Mouse (Mus musculus) heart, postnatal 0 days (tissue): ENCODE measurements around the gene Fam89b. TPM values are rescaled to one million over a fixed set of nuclear protein-coding genes. Genes with fewer than 3 reads are reported as not detected.

Source experiments
- ATAC-seq: fragments of 200-750 bp; cut with Nextera tagmentation; 2 replicates; pipeline ENCODE4 v1.8.0; 2017; ENCODE audit warnings: low read depth, moderate number of reproducible peaks, moderate library complexity; ENCODE audit not compliant: insufficient read depth
- DNase-seq: peaks from one replicate; pipeline ENCODE4 v3.0.0-alpha.2; 2016; ENCODE audit warnings: low spot score
- H3K27ac ChIP-seq: fragments of 300-500 bp; sonication (generic); 2 replicates; pipeline ENCODE4 v1.5.1; 2014; ENCODE audit warnings: low read depth, mild to moderate bottlenecking
- H3K27me3 ChIP-seq: fragments of 300-500 bp; sonication (generic); 2 replicates; pipeline ENCODE4 v1.6.1; 2014; ENCODE audit warnings: low read length, mixed read lengths; ENCODE audit not compliant: control insufficient read depth, insufficient read depth
- H3K36me3 ChIP-seq: fragments of 300-500 bp; sonication (generic); replicated peaks from 2 replicates; pipeline ENCODE4 v1.6.1; 2014; ENCODE audit warnings: low read length, mixed read lengths; ENCODE audit not compliant: control insufficient read depth, insufficient read depth
- H3K4me1 ChIP-seq: fragments of 300-500 bp; sonication (generic); 2 replicates; pipeline ENCODE4 v1.6.1; 2014; ENCODE audit warnings: antibody characterized with exemption; ENCODE audit not compliant: control insufficient read depth, insufficient read depth
- H3K4me2 ChIP-seq: fragments of 300-500 bp; sonication (generic); 2 replicates; pipeline ENCODE4 v1.6.1; 2014; ENCODE audit warnings: low read depth, mild to moderate bottlenecking, low read length, moderate library complexity
- H3K4me3 ChIP-seq: fragments of 300-500 bp; sonication (generic); 2 replicates; pipeline ENCODE4 v1.5.1; 2014; ENCODE audit warnings: low read depth, low read length
- H3K9ac ChIP-seq: fragments of 300-500 bp; sonication (generic); replicated peaks from 2 replicates; pipeline ENCODE4 v1.6.1; 2014; ENCODE audit warnings: low read depth, low read length, mixed read lengths
- H3K9me3 ChIP-seq: fragments of 300-500 bp; sonication (generic); replicated peaks from 2 replicates; pipeline ENCODE4 v1.6.1; 2016; ENCODE audit warnings: low read length; ENCODE audit not compliant: control insufficient read depth
- CTCF ChIP-seq: IDR thresholded peaks from 2 replicates; pipeline ENCODE4 v1.5.1; 2016; ENCODE audit warnings: antibody characterized with exemption, control low read depth, low read depth
- EP300 ChIP-seq: IDR thresholded peaks from 2 replicates; pipeline ENCODE4 v1.6.1; 2016; ENCODE audit warnings: antibody characterized with exemption, low read depth
- WGBS: fragments of 180-500 bp; shearing (Covaris S2); extraction: QIAGEN DNeasy Blood & Tissue Kit; methylation state at CpG from one replicate; pipeline ENCODE4 v1.1.7; 2014; 5-methylcytosine and 5-hydroxymethylcytosine counted together
- polyA plus RNA-seq: library from polyadenylated mRNA; unstranded; fragments of >200 nt; fragmentation: Nextera tagmentation; extraction: Ambion mirVana; gene quantifications from 2 replicates; pipeline ENCODE4 v1.2.1, GENCODE M21; 2015
- total RNA-seq: library from RNA; depleted of rRNA; stranded (reverse); fragments of >200 nt; gene quantifications from 2 replicates; pipeline ENCODE4 v1.2.3, GENCODE M21; 2014; ENCODE audit warnings: low replicate concordance

Gene Fam89b
- total and polyA plus RNA-seq, 2 experiments from 2014 or later = 76.6 to 118 TPM

GRCm38 (mm10) chr19:5743576-5743975 lies 14.1 kb upstream of the Fam89b start:
- no peak overlapping the region for H3K9ac ChIP-seq
- H3K4me2 ChIP-seq = no peak overlapping the region; the same call in 1 of the 2 replicates
- no peaks in the 10 kb centered on the region for H3K9me3 ChIP-seq
- WGBS = 53% methylated on average over 5 of the region's 5 CpGs
- TF ChIP-seq CTCF (no peak), EP300 (no peak)
- H3K27ac ChIP-seq = no peak overlapping the region
- H3K4me1 ChIP-seq = peaks cover 13% of the 10 kb centered on the region
- H3K27me3 ChIP-seq = 0 out of 2 replicates have a peak, but pooled peaks cover 10% of the 10 kb centered on the region
- no peaks in the 10 kb centered on the region for H3K36me3 ChIP-seq
- H3K4me3 ChIP-seq = no peak overlapping the region
- ATAC-seq = no peak
- no peak for DNase-seq

GRCm38 (mm10) chr19:5742241-5742641 lies 12.8 kb upstream of the Fam89b start:
- peak overlapping the region; percentile 78 for H3K4me3 ChIP-seq
- H3K9me3 ChIP-seq = no peaks in the 10 kb centered on the region
- 0 out of 2 replicates have a peak, but pooled peaks cover 10% of the 10 kb centered on the region for H3K27me3 ChIP-seq
- peak overlapping the region; percentile 99 for H3K4me2 ChIP-seq
- H3K9ac ChIP-seq = peak overlapping the region; percentile 92
- H3K27ac ChIP-seq = peak overlapping the region; percentile 89
- under 1% methylated on average over 32 of the region's 32 CpGs for WGBS
- peak; percentile 26 for DNase-seq
- ATAC-seq = peak; percentile 43
- H3K4me1 ChIP-seq = peaks cover 13% of the 10 kb centered on the region
- no peak for TF ChIP-seq EP300
- TF ChIP-seq CTCF = no peak
- no peaks in the 10 kb centered on the region for H3K36me3 ChIP-seq

- Histone ChIP-seq H3K27me3 (0 out of 2 replicates have a peak, but pooled peaks cover 10% of the 10 kb centered on the region), H3K9ac (peak overlapping the region; percentile 92), H3K4me3 (peak overlapping the region; percentile 78), H3K4me1 (peaks cover 13% of the 10 kb centered on the region), H3K27ac (peak overlapping the region; percentile 89), H3K9me3 (no peaks in the 10 kb centered on the region), H3K36me3 (no peaks in the 10 kb centered on the region), H3K4me2 (peak overlapping the region; percentile 99)
- DNase-seq (peak; percentile 83), ATAC-seq (peak; percentile 80)
- TF ChIP-seq CTCF (no peak), EP300 (peak; percentile 50; the same call in 1 of the 2 replicates)
- 1% methylated on average over 34 of the region's 55 CpGs for WGBS
Observed at GRCm38 (mm10) chr19:5741641-5742240, 12.3 kb upstream of the Fam89b start.

- no peak for TF ChIP-seq CTCF
- no peak for TF ChIP-seq EP300
- H3K4me1 ChIP-seq = peaks cover 12% of the 10 kb centered on the region
- no peaks in the 10 kb centered on the region for H3K36me3 ChIP-seq
- peak; percentile 81 for DNase-seq
- no peaks in the 10 kb centered on the region for H3K9me3 ChIP-seq
- peak within 1 kb of the TSS; percentile 78 for H3K4me3 ChIP-seq
- H3K27me3 ChIP-seq = 0 out of 2 replicates have a peak, but pooled peaks cover 9% of the 10 kb centered on the region
- WGBS = 38% methylated on average over 11 of the region's 14 CpGs
- peak within 1 kb of the TSS; percentile 99 for H3K4me2 ChIP-seq
- H3K27ac ChIP-seq = peak within 1 kb of the TSS; percentile 89
- peak within 1 kb of the TSS; percentile 92 for H3K9ac ChIP-seq
- ATAC-seq = peak; percentile 50
Observed at GRCm38 (mm10) chr19:5740320-5741317, 11.2 kb upstream of the Fam89b start, which contains the start of gene Ltbp3. TSS of gene Ltbp3 (plus strand) at chr19:5740904.

GRCm38 (mm10) chr19:5739446-5739845 lies 10.0 kb upstream of the Fam89b start:
- DNase-seq = no peak
- 42% methylated on average over 2 of the region's 2 CpGs for WGBS
- Histone ChIP-seq H3K9me3 (no peaks in the 10 kb centered on the region), H3K9ac (no peak overlapping the region), H3K27me3 (no peaks in the 10 kb centered on the region), H3K4me2 (no peak overlapping the region), H3K4me3 (no peak overlapping the region), H3K36me3 (no peaks in the 10 kb centered on the region), H3K27ac (no peak overlapping the region), H3K4me1 (peaks cover 8% of the 10 kb centered on the region; the same call in 1 of the 2 replicates)
- no peak for TF ChIP-seq CTCF
- no peak for TF ChIP-seq EP300
- ATAC-seq = no peak
